Mouse (Mus musculus) bone marrow, adult 2 months (tissue): ENCODE data around the gene Clec2e.
"Not testable (repeated sequence)": the region's sequence is repeated elsewhere in the genome, so short reads cannot be mapped to it uniquely, and the experiment has no call there.

Source experiments
- CTCF ChIP-seq: fragments of 200-500 bp; IDR thresholded peaks from 2 replicates; pipeline ENCODE4 v1.5.1; 2011; ENCODE audit warnings: low read length, control low read depth; ENCODE audit not compliant: control insufficient read depth, insufficient read depth
- POLR2A ChIP-seq: fragments of 200-500 bp; IDR thresholded peaks from 2 replicates; pipeline ENCODE4 v1.6.1; 2011; ENCODE audit warnings: low read depth, mild to moderate bottlenecking, control low read depth, low read length, borderline replicate concordance; ENCODE audit not compliant: control insufficient read depth

DNA sequence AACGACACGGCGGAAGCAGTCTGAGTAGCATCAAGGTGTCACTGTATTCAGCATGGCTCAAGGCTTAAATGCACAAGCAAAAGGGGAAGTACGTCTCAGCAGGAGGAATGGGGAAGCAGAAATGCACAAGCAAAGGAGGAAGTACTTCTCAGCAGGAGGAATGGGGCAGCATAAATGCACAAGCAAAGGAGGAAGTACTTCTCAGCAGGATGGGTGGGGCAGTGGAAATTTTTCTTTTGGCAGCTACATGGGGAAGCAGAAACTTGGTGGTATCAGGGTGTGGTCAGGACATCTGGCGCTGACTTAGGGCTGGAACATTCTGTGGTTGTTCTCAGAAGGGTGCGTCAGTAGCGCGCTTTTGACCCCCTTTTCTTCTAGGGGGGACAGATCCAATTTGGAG, 12.1 kb downstream of the Clec2e start:
- TF ChIP-seq CTCF, POLR2A: not testable (repeated sequence)
